Mouse (Mus musculus) gastrocnemius, postnatal 10 days (tissue): Measurements from ENCODE around the gene Rimbp2. TPM values are rescaled to one million over a fixed set of nuclear protein-coding genes. Genes with fewer than 3 reads are reported as not detected.

ENCODE experiments used
- DNase-seq: peaks from one replicate; pipeline ENCODE4 v3.0.0; 2021; ENCODE audit warnings: mixed read lengths
- total RNA-seq, 2 experiments: library from RNA; stranded (reverse); gene quantifications; 2 replicates each; pipeline ENCODE4 v1.2.3; 2021

The Rimbp2 gene
- total RNA-seq, 2 experiments from 2014 or later: 0.07 to 0.25 TPM

DNA sequence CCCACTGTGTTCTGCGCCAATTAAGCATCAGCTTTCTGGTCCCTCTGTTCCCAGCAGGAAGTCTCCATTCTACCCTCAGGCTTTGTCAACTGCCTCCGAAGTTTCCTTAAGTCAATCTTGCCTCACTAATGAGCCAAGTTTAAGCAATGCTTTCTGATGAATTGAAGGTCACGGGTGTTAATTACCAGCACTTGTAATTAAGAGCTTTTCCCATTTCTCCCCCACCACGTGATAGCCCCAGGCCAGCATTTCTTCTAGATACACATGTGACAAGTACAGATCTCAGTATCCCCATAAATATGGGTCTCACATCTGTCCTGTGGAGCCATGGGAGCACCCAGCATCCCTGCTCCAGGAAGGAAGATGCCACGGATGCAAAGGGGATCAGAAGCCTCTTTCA lies 20.5 kb downstream of the Rimbp2 start:
- DNase-seq: no peak

DNA sequence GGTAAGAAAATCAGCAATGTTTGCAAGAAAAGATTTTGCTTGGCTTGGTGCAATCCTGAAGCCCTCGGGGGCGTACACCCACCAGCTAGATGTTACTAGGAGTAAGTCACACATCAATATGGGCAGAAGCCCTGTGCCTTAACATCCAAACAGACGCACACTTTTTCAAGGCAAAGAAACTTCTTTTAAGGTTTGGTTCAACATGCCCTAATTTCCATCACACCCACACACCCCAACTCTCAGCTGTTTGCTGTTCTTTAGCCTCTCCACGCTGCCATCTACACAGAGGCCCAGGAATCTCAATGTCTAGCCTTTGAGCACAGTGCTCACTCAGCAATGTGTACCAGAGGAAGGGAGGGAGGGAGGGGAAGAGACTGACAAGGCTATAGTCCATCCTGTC lies 28.2 kb downstream of the Rimbp2 start:
- no peak for DNase-seq

DNA sequence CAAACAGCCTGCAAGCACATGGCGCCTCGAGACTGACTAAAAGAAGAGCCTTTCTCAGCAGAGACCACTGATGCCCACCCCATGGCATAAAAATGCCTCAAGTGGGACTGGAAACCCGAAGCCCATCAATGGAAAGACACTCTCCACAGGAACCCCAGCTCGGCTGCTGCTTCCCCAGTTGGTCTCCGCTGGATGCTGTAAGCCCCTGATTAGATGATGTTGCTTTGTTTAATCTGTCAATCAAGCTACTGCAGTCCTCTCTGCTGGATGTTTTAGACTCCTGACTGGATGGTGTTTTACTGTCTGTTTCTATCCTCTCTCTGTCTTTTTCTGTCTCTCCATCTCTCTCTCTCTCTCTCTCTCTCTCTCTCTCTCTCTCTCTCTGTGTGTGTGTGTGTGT lies 33.2 kb downstream of the Rimbp2 start:
- no peak for DNase-seq

- peak; percentile 75 for DNase-seq
These were observed 35.9 kb downstream of the Rimbp2 start for GRCm38 (mm10) chr5:128917116-128917959.

GRCm38 (mm10) chr5:128913820-128914219 lies 39.5 kb downstream of the Rimbp2 start:
- DNase-seq: no peak

DNA sequence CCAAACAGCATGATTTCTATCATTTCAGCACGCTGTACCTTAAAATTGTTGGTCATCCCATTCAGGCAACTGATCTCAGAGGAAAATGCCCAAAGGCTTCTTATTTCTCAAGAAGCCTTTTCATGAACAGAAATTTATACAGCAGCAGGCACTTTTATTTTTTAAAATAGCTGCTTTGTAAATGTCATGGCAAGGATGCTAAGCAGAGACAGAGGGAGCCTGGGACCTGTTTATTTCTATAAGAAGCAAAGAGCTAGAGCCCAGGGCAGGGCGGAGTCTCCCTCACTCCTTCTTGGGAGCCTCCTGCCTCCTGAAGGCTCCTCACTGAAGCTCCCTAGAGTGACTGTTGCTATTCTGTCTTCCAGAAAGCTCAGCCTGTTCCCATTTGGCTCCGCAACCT lies 40.9 kb downstream of the Rimbp2 start:
- no peak for DNase-seq

GRCm38 (mm10) chr5:128911593-128911992 lies 41.7 kb downstream of the Rimbp2 start:
- no peak for DNase-seq

DNA sequence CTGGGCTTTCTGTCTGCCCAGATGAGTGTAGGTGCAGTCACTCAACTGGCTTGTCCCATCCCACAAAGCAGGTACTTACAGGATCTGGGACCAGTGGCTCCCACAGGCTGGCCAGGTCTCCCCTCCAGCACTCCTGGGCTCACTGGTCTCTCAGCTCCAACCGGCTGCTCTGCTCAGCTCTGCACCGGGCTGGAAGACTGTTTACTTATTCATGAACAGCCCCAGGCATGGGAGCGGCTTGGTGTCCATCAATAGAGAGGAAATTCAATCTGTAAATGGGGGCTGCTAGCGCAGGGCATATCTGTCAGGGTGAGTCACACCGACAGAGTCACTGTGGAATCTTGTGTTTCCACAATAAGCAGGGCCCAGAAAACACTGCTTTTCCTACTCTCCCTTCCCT lies 49.2 kb downstream of the Rimbp2 start:
- no peak for DNase-seq

DNA sequence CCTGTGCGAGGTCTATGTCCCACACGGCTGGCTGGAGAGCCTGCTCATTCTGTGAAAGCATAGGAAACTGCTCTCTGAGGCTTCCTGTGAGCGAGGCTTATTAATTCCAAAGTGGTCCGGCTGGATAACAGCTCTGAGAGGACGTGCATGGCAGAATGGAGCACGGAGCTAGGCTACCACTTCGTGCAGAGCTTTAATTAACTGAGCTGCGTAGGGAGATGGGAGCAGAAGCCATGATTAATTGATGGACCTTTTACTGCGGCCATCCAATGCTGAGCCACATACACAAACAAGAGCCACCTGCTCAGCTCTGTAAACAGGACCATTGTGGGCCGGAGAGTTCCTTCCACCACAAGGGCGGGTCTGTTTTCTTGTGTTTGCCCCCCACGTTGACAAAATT lies 50.2 kb downstream of the Rimbp2 start:
- DNase-seq: no peak

- DNase-seq: no peak
These were observed 53.3 kb downstream of the Rimbp2 start for GRCm38 (mm10) chr5:128899971-128900370.

DNA sequence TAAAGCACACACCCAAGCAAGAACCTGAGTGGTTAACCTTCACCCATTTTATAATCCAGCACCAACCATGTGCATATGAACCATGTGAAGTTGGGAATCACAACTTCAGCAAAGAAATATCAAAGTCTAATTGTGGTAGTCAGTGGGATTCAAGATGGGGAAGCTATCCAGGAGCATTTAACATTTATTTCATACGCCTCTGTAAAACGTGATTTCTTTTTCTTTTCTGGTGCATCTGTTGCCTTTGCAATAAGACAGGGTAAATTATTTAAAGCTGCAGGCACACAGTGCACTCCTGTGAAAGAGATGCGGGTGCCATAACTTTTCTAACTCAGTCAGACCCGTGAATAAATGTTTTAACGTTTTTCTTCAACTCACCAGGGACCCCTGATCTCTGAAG lies 58.4 kb downstream of the Rimbp2 start:
- no peak for DNase-seq

DNA sequence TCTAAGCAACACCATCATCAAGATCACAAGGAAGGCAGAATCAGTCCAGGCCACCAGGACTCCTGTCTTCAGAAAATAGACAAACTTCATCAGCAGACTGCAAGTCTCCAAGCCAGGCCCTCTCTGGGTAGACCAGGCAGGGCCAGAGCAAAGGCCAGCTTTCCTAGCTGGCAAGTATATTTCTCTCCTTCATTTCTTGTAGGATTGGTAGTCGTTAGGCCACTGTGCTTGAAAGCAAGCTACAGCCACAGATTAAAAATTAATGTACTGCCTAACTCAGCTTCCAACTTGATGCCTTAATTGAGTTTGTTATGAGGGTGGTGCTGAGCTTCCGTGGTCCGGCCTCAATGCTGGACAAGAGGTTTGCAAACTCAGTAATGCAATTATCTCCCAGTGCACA lies 65.7 kb downstream of the Rimbp2 start:
- no peak for DNase-seq

DNA sequence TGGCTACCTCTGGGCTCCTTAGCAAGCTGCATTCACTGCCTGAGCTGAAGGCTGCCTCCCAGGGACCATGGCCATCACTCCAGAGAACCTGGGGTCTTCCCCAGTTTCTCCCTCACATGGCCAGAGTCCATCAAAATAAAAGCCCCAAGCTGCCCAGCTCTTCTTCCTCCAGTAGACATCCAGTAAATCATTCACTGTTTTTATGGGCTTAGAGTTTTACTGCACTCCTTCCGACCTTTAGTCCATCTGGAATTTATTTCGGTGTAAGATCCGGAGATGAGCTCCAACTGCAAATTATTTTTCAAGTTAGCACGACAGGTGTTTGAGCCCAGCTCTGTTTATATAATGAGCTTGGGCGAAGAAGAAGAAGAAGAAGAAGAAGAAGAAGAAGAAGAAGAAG lies 69.0 kb downstream of the Rimbp2 start:
- no peak for DNase-seq

GRCm38 (mm10) chr5:128879092-128879491 lies 74.2 kb downstream of the Rimbp2 start:
- DNase-seq: no peak

DNA sequence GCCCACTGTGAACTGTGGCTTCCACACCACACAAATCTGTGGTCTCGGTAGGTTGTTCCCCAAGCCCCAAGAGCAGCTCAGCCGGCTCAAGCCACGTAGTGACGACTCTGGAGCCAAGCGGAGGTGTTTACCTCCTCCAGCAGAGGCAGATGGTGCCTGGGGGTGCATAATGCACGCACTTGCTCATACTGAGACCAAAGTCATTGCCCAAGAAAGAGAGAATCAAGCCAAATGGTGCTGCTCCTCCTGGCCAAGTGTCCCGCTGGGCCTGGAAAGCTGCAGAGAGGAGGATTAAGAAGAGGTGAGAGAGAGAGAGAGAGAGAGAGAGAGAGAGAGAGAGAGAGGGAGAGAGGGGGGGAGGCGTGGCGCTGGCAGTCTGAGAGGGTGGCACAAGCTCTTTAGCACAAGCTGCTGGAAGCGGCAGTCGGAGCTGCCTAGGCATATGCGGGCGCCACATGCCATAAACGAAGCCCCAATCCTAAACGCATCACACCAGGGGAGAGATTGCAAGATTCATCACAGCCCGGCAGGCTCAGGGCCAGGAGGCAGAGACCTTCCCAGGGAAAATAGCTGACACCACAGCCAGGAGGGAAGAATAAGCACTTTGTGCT lies 75.8 kb downstream of the Rimbp2 start:
- DNase-seq: no peak

DNA sequence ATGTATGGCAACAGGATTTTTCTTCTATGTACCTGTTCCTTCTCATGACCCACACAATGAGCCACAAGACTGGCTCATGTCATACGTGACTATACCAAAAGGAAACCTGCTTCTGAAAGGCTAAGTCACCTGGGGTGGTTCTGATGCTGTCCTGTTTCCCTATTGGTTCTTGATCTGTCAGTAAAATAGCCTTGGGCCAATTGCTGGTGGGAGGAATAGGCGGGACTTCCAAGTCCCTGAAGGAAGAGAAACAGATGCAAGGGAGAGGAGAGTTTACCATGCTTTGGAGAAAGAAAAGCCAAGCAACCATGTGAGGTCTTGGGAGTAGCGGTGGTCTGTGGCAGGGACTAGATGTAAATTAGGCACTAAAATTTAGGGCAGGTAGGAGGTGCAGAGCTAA lies 81.6 kb downstream of the Rimbp2 start:
- no peak for DNase-seq

- no peak for DNase-seq
These were observed 86.5 kb downstream of the Rimbp2 start for GRCm38 (mm10) chr5:128866811-128867210.

DNA sequence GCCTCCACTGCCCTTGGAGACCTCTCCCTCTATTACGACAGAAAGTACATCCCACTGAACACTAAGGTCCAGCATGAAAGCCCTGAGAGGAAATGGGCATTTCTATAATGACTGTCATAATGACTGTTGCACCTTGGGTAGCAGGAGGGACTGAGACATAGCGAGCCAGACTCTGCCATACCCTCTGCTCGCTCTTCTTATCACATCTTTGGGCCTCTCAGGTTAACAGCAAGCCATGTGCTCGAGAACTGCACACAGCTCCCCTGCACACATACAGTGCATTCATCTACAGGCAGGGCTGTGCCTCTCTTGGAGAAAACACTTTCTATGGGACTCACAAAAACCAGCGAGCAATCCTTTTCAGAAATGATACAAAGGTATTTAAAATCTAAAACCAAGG lies 87.0 kb downstream of the Rimbp2 start:
- DNase-seq: no peak

DNA sequence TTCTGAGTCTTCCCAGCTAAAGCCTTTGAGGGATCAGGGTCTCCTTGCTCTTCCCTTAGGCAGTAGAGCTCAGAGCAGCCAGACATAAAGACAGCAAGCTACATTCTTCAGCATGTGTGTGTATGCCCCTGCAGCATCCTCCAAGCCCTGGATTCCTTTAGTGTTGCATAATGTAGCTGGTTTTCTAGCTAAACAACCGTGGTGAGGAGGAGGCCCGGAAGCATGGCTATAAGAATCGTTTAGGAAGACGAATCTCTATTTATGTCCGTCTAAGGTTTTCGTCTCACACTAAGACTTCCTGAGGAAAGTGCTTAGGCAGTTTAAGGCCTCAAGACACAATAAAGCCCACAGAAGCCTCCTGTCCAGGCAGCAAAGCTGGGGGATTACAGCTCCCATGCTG lies 89.8 kb downstream of the Rimbp2 start:
- no peak for DNase-seq

- DNase-seq: no peak
These were observed 92.4 kb downstream of the Rimbp2 start for GRCm38 (mm10) chr5:128860907-128861306.

- DNase-seq: no peak
These were observed 100.5 kb downstream of the Rimbp2 start for GRCm38 (mm10) chr5:128852791-128853190.

- no peak for DNase-seq
These were observed 105.5 kb downstream of the Rimbp2 start for GRCm38 (mm10) chr5:128847806-128848205.

DNA sequence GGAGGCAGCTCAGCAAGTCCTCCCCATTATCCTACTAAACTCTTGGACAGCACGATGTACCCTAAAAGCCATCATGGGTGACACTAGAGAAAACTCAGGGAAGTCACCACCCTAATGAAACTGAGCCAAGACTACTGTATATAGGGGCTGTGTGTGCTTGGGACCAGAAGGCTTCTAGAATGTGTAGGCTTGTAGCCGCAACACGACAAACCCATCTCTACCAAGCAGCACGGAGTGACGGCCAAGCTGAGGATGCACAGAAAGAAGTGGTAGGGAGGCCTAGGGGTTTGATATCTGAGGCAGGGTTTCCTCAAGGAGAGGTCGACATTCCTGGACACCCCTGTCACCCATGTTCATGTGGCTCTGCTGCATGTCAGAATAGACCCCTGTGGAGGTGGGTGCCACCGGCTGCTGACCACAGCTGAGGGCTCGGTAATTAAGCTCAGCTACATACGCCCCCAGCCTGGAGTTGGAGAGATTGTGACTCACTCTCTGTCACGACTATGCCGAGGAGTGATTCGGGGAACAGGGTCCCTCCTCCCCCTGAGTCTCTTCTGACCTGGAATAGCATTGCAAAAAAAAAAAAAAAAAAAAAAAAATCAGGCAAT lies 106.7 kb downstream of the Rimbp2 start:
- no peak for DNase-seq

- no peak for DNase-seq
These were observed 108.3 kb downstream of the Rimbp2 start for GRCm38 (mm10) chr5:128845033-128845432.
